Mouse (Mus musculus) myocyte (in vitro differentiated cells): ENCODE data around the gene Gabra5.

Experiments
- CEBPB ChIP-seq: IDR thresholded peaks from 2 replicates; pipeline ENCODE4 v1.6.1; 2011; ENCODE audit warnings: mild to moderate bottlenecking, moderate library complexity; ENCODE audit not compliant: poor library complexity, insufficient read depth, severe bottlenecking
- E2F4 ChIP-seq: IDR thresholded peaks from one replicate; pipeline ENCODE4 v1.6.1; 2011; ENCODE audit warnings: mild to moderate bottlenecking, control low read depth, moderate library complexity; ENCODE audit not compliant: insufficient read depth
- MAX ChIP-seq: IDR thresholded peaks from one replicate; pipeline ENCODE4 v1.6.1; 2011; ENCODE audit warnings: low read depth, mild to moderate bottlenecking, control low read depth
- MYOD1 ChIP-seq, 3 experiments: IDR thresholded peaks; one replicate each; pipeline ENCODE4 v1.6.1; 2011; ENCODE audit warnings: control low read depth in 2 of 3, low read depth in 2 of 3, mild to moderate bottlenecking in 2 of 3, moderate library complexity in 1 of 3; ENCODE audit not compliant: insufficient read length in 2 of 3, control insufficient read depth in 1 of 3
- MYOG ChIP-seq, 3 experiments: IDR thresholded peaks; one replicate each; pipeline ENCODE4 v1.6.1; 2011; ENCODE audit warnings: control low read depth in 2 of 3, low read depth in 2 of 3, mild to moderate bottlenecking in 2 of 3; ENCODE audit not compliant: insufficient read length in 2 of 3, control insufficient read depth in 1 of 3, insufficient read depth in 1 of 3
- POLR2A ChIP-seq: IDR thresholded peaks from one replicate; pipeline ENCODE4 v1.6.1; 2011; ENCODE audit warnings: low read depth, mild to moderate bottlenecking, control low read depth, moderate library complexity; ENCODE audit not compliant: insufficient read length
- POLR2AphosphoS2 ChIP-seq: IDR thresholded peaks from one replicate; pipeline ENCODE4 v1.6.1; 2011; ENCODE audit warnings: low read depth, control low read depth; ENCODE audit not compliant: insufficient read length
- REST ChIP-seq: IDR thresholded peaks from one replicate; pipeline ENCODE4 v1.6.1; 2011; ENCODE audit warnings: mild to moderate bottlenecking, control low read depth, moderate library complexity; ENCODE audit not compliant: insufficient read depth, insufficient read length
- SRF ChIP-seq: IDR thresholded peaks from one replicate; pipeline ENCODE4 v1.6.1; 2011; ENCODE audit warnings: low read depth; ENCODE audit not compliant: control insufficient read depth, insufficient read length
- TCF12 ChIP-seq: IDR thresholded peaks from one replicate; pipeline ENCODE4 v1.6.1; 2011; ENCODE audit warnings: mild to moderate bottlenecking, control low read depth; ENCODE audit not compliant: poor library complexity, insufficient read depth, severe bottlenecking
- TCF3 ChIP-seq: IDR thresholded peaks from one replicate; pipeline ENCODE4 v1.6.1; 2011; ENCODE audit warnings: low read depth, control low read depth; ENCODE audit not compliant: insufficient read length
- USF1 ChIP-seq: IDR thresholded peaks from one replicate; pipeline ENCODE4 v1.6.1; 2011; ENCODE audit warnings: low read depth, mild to moderate bottlenecking, control low read depth, moderate library complexity

- TF ChIP-seq CEBPB (no peak), USF1 (no peak), POLR2A (no peak), MYOD1 (IDR thresholded peaks at IDR 0.05; ENCODE audit: control insufficient read depth in 1 of 3, insufficient read length in 2 of 3, low read depth in 2 of 3) (no peak), POLR2AphosphoS2 (no peak), TCF3 (no peak), TCF12 (no peak), SRF (no peak), REST (no peak), MAX (no peak), E2F4 (no peak), MYOG (IDR thresholded peaks at IDR 0.05; ENCODE audit: control insufficient read depth in 1 of 3, insufficient read depth in 1 of 3, insufficient read length in 2 of 3, low read depth in 2 of 3) (no peak)
Measured at GRCm38 (mm10) chr7:57529451-57529850, 19.6 kb upstream of the Gabra5 start.
